Mouse (Mus musculus) lung, postnatal 0 days (tissue): ENCODE data around the gene Slc44a3. TPM values are rescaled to one million over a fixed set of nuclear protein-coding genes. Genes with fewer than 3 reads are reported as not detected.

Experiments
- ATAC-seq: fragments of 200-750 bp; cut with Nextera tagmentation; 2 replicates; pipeline ENCODE4 v1.8.0; 2017; ENCODE audit warnings: moderate library complexity
- DNase-seq: peaks from one replicate; pipeline ENCODE4 v3.0.0-alpha.2; 2016; ENCODE audit warnings: low spot score
- H3K27ac ChIP-seq: fragments of 300-500 bp; sonication (generic); 2 replicates; pipeline ENCODE4 v1.5.1; 2014; ENCODE audit warnings: antibody characterized with exemption, mild to moderate bottlenecking, low read length, mixed read lengths
- H3K27me3 ChIP-seq: fragments of 300-500 bp; sonication (generic); replicated peaks from 2 replicates; pipeline ENCODE4 v1.6.1; 2014; ENCODE audit warnings: low read length, mixed read lengths; ENCODE audit not compliant: insufficient read depth
- H3K36me3 ChIP-seq: fragments of 300-500 bp; sonication (generic); 2 replicates; pipeline ENCODE4 v1.6.1; 2014; ENCODE audit warnings: low read length, mixed read lengths; ENCODE audit not compliant: insufficient read depth
- H3K4me1 ChIP-seq: fragments of 300-500 bp; sonication (generic); 2 replicates; pipeline ENCODE4 v1.6.1; 2014; ENCODE audit warnings: antibody characterized with exemption, low read depth, low read length, mixed read lengths; ENCODE audit not compliant: insufficient read depth
- H3K4me2 ChIP-seq: fragments of 300-500 bp; sonication (generic); replicated peaks from 2 replicates; pipeline ENCODE4 v1.6.1; 2014; ENCODE audit warnings: low read depth, mild to moderate bottlenecking, low read length, moderate library complexity, mixed read lengths
- H3K4me3 ChIP-seq: fragments of 300-500 bp; sonication (generic); 2 replicates; pipeline ENCODE4 v1.5.1; 2014; ENCODE audit warnings: low read depth, low read length
- H3K9ac ChIP-seq: fragments of 300-500 bp; sonication (generic); replicated peaks from 2 replicates; pipeline ENCODE4 v1.6.1; 2014; ENCODE audit warnings: low read depth, mild to moderate bottlenecking
- H3K9me3 ChIP-seq: fragments of 300-500 bp; sonication (generic); 2 replicates; pipeline ENCODE4 v1.6.1; 2016; ENCODE audit warnings: low read length, mixed read lengths
- CTCF ChIP-seq: IDR thresholded peaks from 2 replicates; pipeline ENCODE4 v1.5.1; 2016; ENCODE audit warnings: antibody characterized with exemption, mild to moderate bottlenecking
- EP300 ChIP-seq: IDR thresholded peaks from 2 replicates; pipeline ENCODE4 v1.6.1; 2016; ENCODE audit warnings: antibody characterized with exemption, mild to moderate bottlenecking, control low read depth
- WGBS: fragments of 180-500 bp; shearing (Covaris S2); extraction: QIAGEN DNeasy Blood & Tissue Kit; methylation state at CpG from one replicate; pipeline ENCODE4 v1.1.7; 2014; 5-methylcytosine and 5-hydroxymethylcytosine counted together
- polyA plus RNA-seq: library from polyadenylated mRNA; unstranded; fragments of >200 nt; fragmentation: Nextera tagmentation; extraction: Ambion mirVana; gene quantifications from 2 replicates; pipeline ENCODE4 v1.2.1, GENCODE M21; 2015

Gene Slc44a3
- polyA plus RNA-seq, 1 experiment from 2014 or later, result 45.4 TPM

DNA sequence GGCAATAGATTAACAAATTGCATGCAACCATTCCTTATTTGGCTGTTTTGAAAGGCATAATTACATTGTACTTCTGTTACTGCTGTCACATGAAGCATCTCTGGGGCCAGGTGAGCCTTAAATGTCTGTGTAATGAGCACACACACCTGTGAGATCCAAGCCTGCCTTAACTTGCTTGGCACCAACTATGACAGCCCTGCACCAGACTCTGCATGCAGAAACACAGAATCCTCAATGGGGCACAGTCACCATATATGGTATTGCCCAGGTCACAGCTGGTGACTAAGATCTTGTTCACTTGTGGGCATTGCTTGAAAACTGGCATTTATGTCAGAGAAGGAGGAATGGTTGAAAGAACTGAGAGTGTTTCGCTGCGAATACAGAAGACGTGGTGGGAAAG is 69.4 kb downstream of the Slc44a3 start:
- no peak for DNase-seq
- H3K4me2 ChIP-seq, result no peak overlapping the region
- no peak overlapping the region for H3K4me3 ChIP-seq
- no peaks in the 10 kb centered on the region for H3K4me1 ChIP-seq
- H3K36me3 ChIP-seq, result 0 out of 2 replicates have a peak, but pooled peaks cover 6% of the 10 kb centered on the region
- H3K9me3 ChIP-seq, result no peaks in the 10 kb centered on the region
- 89% methylated on average over 3 of the region's 3 CpGs for WGBS
- TF ChIP-seq CTCF, result no peak
- no peak for TF ChIP-seq EP300
- no peak for ATAC-seq
- H3K27ac ChIP-seq, result no peak overlapping the region
- no peaks in the 10 kb centered on the region for H3K27me3 ChIP-seq
- no peak overlapping the region for H3K9ac ChIP-seq

DNA sequence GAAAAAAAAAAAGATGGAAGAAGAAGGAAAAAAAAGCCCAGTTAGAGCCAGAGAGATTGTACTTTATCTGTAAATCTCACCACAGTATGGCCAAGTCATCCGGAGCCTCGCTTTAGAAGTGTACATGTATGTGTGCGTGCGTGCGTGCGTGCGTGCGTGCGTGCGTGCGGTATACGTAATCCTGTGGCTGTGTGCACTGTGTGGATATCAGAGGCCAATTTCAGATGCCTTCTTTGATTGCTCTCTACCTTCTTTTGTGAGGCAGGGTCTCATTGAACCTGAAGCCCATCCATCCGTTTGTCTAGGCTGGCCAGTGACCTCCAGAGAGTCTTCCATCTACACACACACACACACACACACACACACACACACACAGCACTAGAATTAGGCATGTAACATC is 70.7 kb downstream of the Slc44a3 start:
- ATAC-seq, result no peak
- 88% methylated on average over 13 of the region's 13 CpGs for WGBS

DNA sequence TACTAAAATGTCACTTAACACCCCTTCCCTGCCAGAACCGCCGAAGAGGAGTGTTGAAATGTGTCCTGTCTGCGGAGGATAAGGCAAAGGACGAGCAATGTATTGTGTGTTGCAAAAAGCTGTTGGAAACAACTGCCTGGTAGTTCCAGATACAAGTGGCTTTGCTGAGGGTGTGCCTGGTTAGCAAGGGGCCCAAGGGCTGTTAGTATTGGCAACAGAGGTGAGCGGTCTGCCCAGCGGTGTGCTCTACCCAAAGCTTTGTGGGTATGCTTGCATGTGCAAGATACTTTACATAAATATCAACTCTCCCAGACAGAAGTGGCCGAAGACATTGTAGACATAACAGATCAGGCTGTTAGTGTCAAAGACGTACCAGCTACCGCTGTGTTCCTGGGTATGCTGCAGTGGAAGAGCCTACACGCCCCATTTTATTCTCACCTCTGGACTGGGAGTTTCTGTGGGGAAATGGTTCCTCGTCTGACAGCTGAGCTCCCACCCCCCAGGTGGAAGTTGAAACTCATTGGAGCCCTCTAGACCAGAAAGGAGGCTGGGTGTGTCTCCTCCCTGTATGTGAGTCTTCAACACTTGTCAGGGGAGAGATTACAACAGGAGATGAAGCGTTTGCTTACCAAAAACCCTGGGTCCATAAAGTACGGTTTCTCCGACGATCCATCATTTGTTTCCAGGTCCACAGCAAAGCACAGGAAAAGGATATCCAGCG is 71.6 kb downstream of the Slc44a3 start:
- Histone ChIP-seq H3K9ac (no peak overlapping the region), H3K27me3 (no peaks in the 10 kb centered on the region), H3K27ac (no peak overlapping the region), H3K36me3 (0 out of 2 replicates have a peak, but pooled peaks cover 7% of the 10 kb centered on the region), H3K4me1 (no peaks in the 10 kb centered on the region), H3K4me3 (no peak overlapping the region), H3K4me2 (no peak overlapping the region), H3K9me3 (no peaks in the 10 kb centered on the region)
- 59% methylated on average over 16 of the region's 16 CpGs for WGBS
- TF ChIP-seq EP300 (no peak), CTCF (no peak)
- DNase-seq (no peak), ATAC-seq (peak; percentile 29)

More for the DNA sequence above, 70.7 kb downstream of the Slc44a3 start:
- Histone ChIP-seq H3K4me1 (no peaks in the 10 kb centered on the region), H3K9ac (no peak overlapping the region), H3K27me3 (no peaks in the 10 kb centered on the region), H3K4me2 (no peak overlapping the region), H3K4me3 (no peak overlapping the region), H3K27ac (no peak overlapping the region), H3K9me3 (no peaks in the 10 kb centered on the region), H3K36me3 (0 out of 2 replicates have a peak, but pooled peaks cover 6% of the 10 kb centered on the region)
- no peak for TF ChIP-seq EP300
- no peak for TF ChIP-seq CTCF
- DNase-seq, result no peak

DNA sequence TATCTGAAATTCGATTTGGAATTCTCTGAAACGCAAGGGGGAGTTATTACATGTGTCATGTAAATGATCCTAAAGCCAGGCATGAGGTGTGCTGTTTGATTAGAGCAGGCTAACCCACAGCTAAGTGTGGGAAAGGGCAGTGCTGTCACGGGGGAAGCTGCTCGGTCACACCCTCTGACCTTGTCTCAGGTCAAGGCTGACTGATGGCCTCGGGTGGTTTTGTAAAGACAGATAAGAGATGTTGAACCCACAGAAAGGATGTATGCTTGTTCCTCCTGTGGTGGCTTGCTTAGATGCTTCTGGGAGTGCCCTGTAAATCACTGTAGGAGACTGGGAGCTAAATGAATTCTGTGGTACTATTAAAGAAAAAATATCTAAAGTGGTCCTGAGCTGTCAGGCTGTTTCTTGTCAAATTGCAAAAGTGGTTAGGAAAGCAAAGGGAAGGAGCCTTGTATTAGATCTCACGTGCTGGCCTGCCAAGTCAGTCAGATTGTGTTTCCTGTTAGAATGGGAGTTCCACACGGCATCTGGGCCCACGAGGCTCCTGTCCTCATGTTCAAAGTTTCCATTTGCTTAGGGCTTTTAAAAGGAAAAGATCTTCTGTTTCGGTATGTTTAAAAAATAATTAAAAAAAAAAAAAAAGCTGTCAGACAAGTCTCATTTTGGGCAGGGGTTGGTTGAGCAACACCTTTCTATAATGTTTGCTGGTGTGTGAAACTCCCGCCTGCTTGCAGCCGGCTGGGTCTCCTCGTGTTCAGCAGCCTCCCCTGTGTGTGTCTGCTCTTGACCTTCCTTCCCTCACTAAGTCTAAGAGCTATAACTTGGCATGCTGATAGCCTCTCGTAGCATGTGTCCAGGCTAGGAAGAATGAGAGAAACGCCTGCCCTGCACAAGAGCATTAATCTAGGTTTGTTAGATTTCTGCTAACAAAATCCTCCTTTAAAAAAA is 73.4 kb downstream of the Slc44a3 start:
- Histone ChIP-seq H3K27me3 (no peaks in the 10 kb centered on the region), H3K9me3 (no peaks in the 10 kb centered on the region), H3K9ac (no peak overlapping the region), H3K36me3 (0 out of 2 replicates have a peak, but pooled peaks cover 10% of the 10 kb centered on the region), H3K4me3 (no peak overlapping the region), H3K4me2 (no peak overlapping the region), H3K27ac (no peak overlapping the region), H3K4me1 (no peaks in the 10 kb centered on the region)
- TF ChIP-seq CTCF (no peak), EP300 (no peak)
- WGBS, result 48% methylated on average over 14 of the region's 14 CpGs
- peak; percentile 58 for ATAC-seq
- peak; percentile 70 for DNase-seq

DNA sequence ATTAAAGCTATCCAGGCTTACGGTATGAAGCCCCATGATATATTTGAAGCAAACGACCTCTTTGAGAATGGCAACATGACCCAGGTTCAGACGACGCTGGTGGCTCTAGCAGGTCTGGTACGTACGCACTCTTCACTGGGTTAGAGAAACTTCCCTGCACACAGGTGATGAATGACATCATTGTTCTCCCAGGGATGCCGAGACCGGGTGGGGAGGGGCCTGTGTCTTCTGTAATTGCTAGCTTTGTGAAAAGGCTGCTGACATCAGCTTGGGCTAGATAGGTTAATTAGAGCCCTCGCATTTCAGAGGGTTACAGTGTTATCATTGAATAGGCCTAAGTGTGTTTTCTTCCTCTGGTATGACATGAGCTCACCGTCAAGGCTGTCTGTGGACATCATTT is 80.8 kb downstream of the Slc44a3 start:
- ATAC-seq (no peak), DNase-seq (no peak)
- no peak overlapping the region for H3K4me2 ChIP-seq
- H3K9ac ChIP-seq, result no peak overlapping the region
- no peaks in the 10 kb centered on the region for H3K9me3 ChIP-seq
- H3K4me3 ChIP-seq, result no peak overlapping the region
- 65% methylated on average over 10 of the region's 10 CpGs for WGBS
- peaks cover 4% of the 10 kb centered on the region; the same call in 1 of the 2 replicates for H3K36me3 ChIP-seq
- TF ChIP-seq CTCF, result no peak
- TF ChIP-seq EP300, result no peak
- H3K27ac ChIP-seq, result no peak overlapping the region
- no peaks in the 10 kb centered on the region for H3K27me3 ChIP-seq
- H3K4me1 ChIP-seq, result no peaks in the 10 kb centered on the region; the same call in 1 of the 2 replicates

DNA sequence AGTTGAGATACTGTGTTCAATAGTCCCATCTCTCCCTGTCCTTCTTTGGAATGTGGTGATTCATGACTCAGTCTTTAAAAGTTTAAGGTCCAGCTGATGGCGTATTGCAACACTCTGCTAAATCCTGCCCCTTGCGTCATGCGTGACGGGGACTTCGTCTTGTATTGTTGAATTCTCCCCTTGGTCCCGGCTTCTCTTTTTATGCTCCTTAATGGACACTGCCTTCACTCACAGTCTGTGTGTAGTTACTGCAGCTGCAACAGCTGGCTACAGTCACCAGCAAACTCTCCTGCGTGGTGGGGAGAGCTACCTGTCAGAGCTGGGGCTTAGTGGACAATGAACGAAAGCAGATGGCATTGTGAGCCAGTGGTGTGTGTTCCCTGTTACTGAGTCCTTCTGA is 82.7 kb downstream of the Slc44a3 start:
- Histone ChIP-seq H3K9ac (no peak overlapping the region), H3K36me3 (no peaks in the 10 kb centered on the region; the same call in 1 of the 2 replicates), H3K27me3 (no peaks in the 10 kb centered on the region), H3K4me1 (no peaks in the 10 kb centered on the region; the same call in 1 of the 2 replicates), H3K9me3 (no peaks in the 10 kb centered on the region), H3K4me3 (no peak overlapping the region), H3K4me2 (no peak overlapping the region), H3K27ac (peak overlapping the region; percentile 20; the same call in 1 of the 2 replicates)
- peak; percentile 86 for ATAC-seq
- peak; percentile 86 for DNase-seq
- TF ChIP-seq CTCF, result no peak
- TF ChIP-seq EP300, result no peak; the same call in none of the 2 replicates
- WGBS, result 66% methylated on average over 8 of the region's 8 CpGs
